Mouse (Mus musculus): Measurements from ENCODE around the gene Ctnna3. TPM values are rescaled to one million over a fixed set of nuclear protein-coding genes. Genes with fewer than 3 reads are reported as not detected.

Gene Ctnna3
- polyA plus RNA-seq, 1 experiment from 2014 or later: 0.42 TPM

GRCm38 (mm10) chr10:64571311-64571710 is 1141.4 kb downstream of the Ctnna3 start:
- 88% methylated on average over 3 of the region's 3 CpGs for WGBS
- Histone ChIP-seq H3K9me3 (ENCODE audit: control insufficient read depth, low read length) (no peaks in the 10 kb centered on the region), H3K27me3 (ENCODE audit: control insufficient read depth, insufficient read depth, low read length) (no peaks in the 10 kb centered on the region), H3K36me3 (ENCODE audit: control insufficient read depth, insufficient read depth, low read length) (no peaks in the 10 kb centered on the region), H3K27ac (ENCODE audit: low read depth, low read length) (no peak overlapping the region), H3K4me3 (ENCODE audit: low read depth, low read length) (no peak overlapping the region), H3K9ac (ENCODE audit: low read depth, low read length) (no peak overlapping the region), H3K4me1 (replicated peaks; ENCODE audit: control insufficient read depth, insufficient read depth, low read length) (no peaks in the 10 kb centered on the region), H3K4me2 (replicated peaks; ENCODE audit: low read depth, low read length) (no peak overlapping the region)
- no peak for ATAC-seq (ENCODE audit: low FRiP score)
- no peak for DNase-seq (ENCODE audit: low spot score)

DNA sequence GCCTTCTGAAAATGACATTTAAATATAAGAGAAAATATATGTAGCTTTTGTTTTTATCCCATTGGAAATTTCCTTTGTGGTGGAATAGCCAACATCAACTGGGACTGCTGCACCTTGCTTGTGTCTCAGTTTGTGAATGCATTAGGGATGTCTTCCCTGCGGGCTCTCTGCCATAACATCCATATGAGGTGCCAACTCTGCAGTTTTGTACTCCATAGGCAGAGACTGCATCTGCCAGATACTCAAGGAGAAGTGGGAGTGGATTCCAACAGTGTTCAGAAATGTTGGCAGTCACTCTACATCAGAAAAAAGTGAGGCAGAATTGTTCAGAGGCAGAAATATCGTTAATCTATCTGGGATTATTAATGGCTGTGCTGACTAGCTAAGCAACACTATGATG is 1158.2 kb downstream of the Ctnna3 start:
- Histone ChIP-seq H3K9ac (ENCODE audit: low read depth, low read length) (no peak overlapping the region), H3K9me3 (ENCODE audit: control insufficient read depth, low read length) (no peaks in the 10 kb centered on the region), H3K4me3 (ENCODE audit: low read depth, low read length) (no peak overlapping the region), H3K27me3 (ENCODE audit: control insufficient read depth, insufficient read depth, low read length) (no peaks in the 10 kb centered on the region), H3K4me2 (replicated peaks; ENCODE audit: low read depth, low read length) (no peak overlapping the region), H3K36me3 (ENCODE audit: control insufficient read depth, insufficient read depth, low read length) (no peaks in the 10 kb centered on the region), H3K27ac (ENCODE audit: low read depth, low read length) (no peak overlapping the region), H3K4me1 (replicated peaks; ENCODE audit: control insufficient read depth, insufficient read depth, low read length) (no peaks in the 10 kb centered on the region)
- DNase-seq (ENCODE audit: low spot score) (no peak), ATAC-seq (ENCODE audit: low FRiP score) (no peak)
- WGBS: 81% methylated on average over 2 of the region's 2 CpGs

DNA sequence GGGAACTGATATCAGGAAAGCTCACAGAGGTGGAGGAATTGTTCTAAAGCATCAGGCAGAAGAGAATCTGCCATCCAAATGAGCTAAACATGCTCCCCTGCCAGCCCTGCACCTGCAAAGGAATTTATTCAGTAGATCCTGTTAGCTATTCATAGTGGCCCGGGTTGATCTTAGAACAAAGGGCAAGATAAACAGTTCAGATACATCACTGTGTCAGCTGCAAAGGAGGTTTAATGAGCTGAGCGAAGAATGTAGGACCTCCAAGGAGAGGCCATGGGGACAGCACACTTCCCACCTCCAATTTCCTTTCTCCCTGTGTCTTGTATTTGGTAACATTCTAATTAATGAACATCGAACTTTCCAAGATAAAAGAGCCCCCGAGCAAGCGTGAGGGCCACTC is 1206.9 kb downstream of the Ctnna3 start:
- H3K9ac ChIP-seq (ENCODE audit: low read depth, low read length): no peak overlapping the region
- DNase-seq (ENCODE audit: low spot score) (peak; percentile 4), ATAC-seq (ENCODE audit: low FRiP score) (peak; percentile 56; the same call in 1 of the 2 replicates)
- H3K27ac ChIP-seq (ENCODE audit: low read depth, low read length): no peak overlapping the region
- H3K36me3 ChIP-seq (ENCODE audit: control insufficient read depth, insufficient read depth, low read length): no peaks in the 10 kb centered on the region
- no peak overlapping the region for H3K4me2 ChIP-seq (replicated peaks; ENCODE audit: low read depth, low read length)
- no peaks in the 10 kb centered on the region for H3K27me3 ChIP-seq (ENCODE audit: control insufficient read depth, insufficient read depth, low read length)
- no peaks in the 10 kb centered on the region for H3K4me1 ChIP-seq (replicated peaks; ENCODE audit: control insufficient read depth, insufficient read depth, low read length)
- H3K4me3 ChIP-seq (ENCODE audit: low read depth, low read length): no peak overlapping the region
- 38% methylated on average over 5 of the region's 5 CpGs for WGBS
- H3K9me3 ChIP-seq (ENCODE audit: control insufficient read depth, low read length): no peaks in the 10 kb centered on the region

DNA sequence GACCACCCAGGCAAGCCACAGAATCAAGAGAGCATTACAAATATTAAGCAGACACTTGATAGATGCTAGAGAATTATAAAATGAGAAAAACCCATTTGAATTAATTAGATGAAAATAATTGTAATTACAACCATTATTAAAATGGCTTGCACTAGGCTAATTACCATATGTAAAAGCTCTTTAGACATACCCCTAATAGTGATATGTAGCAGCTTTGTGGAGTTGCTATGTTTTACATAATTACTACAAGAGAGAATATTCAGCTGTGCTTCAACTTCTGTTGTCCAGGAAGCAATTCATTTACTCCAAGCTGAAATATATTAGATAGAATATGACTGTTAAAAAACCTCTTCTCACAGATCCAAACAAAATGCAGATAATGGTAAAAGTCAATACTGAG is 1209.2 kb downstream of the Ctnna3 start:
- H3K27me3 ChIP-seq (ENCODE audit: control insufficient read depth, insufficient read depth, low read length): no peaks in the 10 kb centered on the region
- no peaks in the 10 kb centered on the region for H3K36me3 ChIP-seq (ENCODE audit: control insufficient read depth, insufficient read depth, low read length)
- H3K4me3 ChIP-seq (ENCODE audit: low read depth, low read length): no peak overlapping the region
- DNase-seq (ENCODE audit: low spot score) (no peak), ATAC-seq (ENCODE audit: low FRiP score) (no peak)
- H3K4me2 ChIP-seq (replicated peaks; ENCODE audit: low read depth, low read length): no peak overlapping the region
- H3K9ac ChIP-seq (ENCODE audit: low read depth, low read length): no peak overlapping the region
- H3K27ac ChIP-seq (ENCODE audit: low read depth, low read length): no peak overlapping the region
- H3K9me3 ChIP-seq (ENCODE audit: control insufficient read depth, low read length): no peaks in the 10 kb centered on the region
- H3K4me1 ChIP-seq (replicated peaks; ENCODE audit: control insufficient read depth, insufficient read depth, low read length): no peaks in the 10 kb centered on the region

GRCm38 (mm10) chr10:64641093-64641492 is 1211.2 kb downstream of the Ctnna3 start:
- Histone ChIP-seq H3K27ac (ENCODE audit: low read depth, low read length) (no peak overlapping the region), H3K4me3 (ENCODE audit: low read depth, low read length) (no peak overlapping the region), H3K36me3 (ENCODE audit: control insufficient read depth, insufficient read depth, low read length) (no peaks in the 10 kb centered on the region), H3K9ac (ENCODE audit: low read depth, low read length) (no peak overlapping the region), H3K27me3 (ENCODE audit: control insufficient read depth, insufficient read depth, low read length) (no peaks in the 10 kb centered on the region), H3K4me1 (replicated peaks; ENCODE audit: control insufficient read depth, insufficient read depth, low read length) (no peaks in the 10 kb centered on the region), H3K4me2 (replicated peaks; ENCODE audit: low read depth, low read length) (no peak overlapping the region), H3K9me3 (ENCODE audit: control insufficient read depth, low read length) (no peaks in the 10 kb centered on the region)
- DNase-seq (ENCODE audit: low spot score) (no peak), ATAC-seq (ENCODE audit: low FRiP score) (no peak)
- 81% methylated on average over 4 of the region's 4 CpGs for WGBS

DNA sequence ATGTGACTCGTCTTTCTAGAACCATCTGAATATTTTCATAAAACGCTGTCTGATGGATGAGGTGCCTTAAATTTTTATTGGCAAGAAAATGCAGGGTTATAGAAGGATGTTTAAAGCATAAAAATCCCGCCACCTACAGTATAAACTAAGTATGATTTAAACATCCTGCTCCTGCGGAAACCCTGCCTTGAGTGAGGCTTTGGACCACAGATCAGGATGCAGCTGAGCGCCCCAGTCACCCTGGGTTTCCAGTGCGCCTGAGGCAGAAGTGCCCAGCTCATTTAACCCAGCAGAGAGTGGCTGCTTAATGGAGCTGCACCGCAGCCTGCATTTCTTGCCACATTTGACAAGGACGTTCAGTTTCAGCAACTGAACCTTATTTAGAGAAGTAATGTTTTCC is 1211.7 kb downstream of the Ctnna3 start:
- H3K27me3 ChIP-seq (ENCODE audit: control insufficient read depth, insufficient read depth, low read length): no peaks in the 10 kb centered on the region
- H3K27ac ChIP-seq (ENCODE audit: low read depth, low read length): no peak overlapping the region
- no peaks in the 10 kb centered on the region for H3K9me3 ChIP-seq (ENCODE audit: control insufficient read depth, low read length)
- ATAC-seq (ENCODE audit: low FRiP score) (no peak), DNase-seq (ENCODE audit: low spot score) (peak; percentile 10)
- no peak overlapping the region for H3K4me2 ChIP-seq (replicated peaks; ENCODE audit: low read depth, low read length)
- no peak overlapping the region for H3K4me3 ChIP-seq (ENCODE audit: low read depth, low read length)
- WGBS: 71% methylated on average over 8 of the region's 8 CpGs
- H3K4me1 ChIP-seq (replicated peaks; ENCODE audit: control insufficient read depth, insufficient read depth, low read length): no peaks in the 10 kb centered on the region
- H3K36me3 ChIP-seq (ENCODE audit: control insufficient read depth, insufficient read depth, low read length): no peaks in the 10 kb centered on the region
- no peak overlapping the region for H3K9ac ChIP-seq (ENCODE audit: low read depth, low read length)

DNA sequence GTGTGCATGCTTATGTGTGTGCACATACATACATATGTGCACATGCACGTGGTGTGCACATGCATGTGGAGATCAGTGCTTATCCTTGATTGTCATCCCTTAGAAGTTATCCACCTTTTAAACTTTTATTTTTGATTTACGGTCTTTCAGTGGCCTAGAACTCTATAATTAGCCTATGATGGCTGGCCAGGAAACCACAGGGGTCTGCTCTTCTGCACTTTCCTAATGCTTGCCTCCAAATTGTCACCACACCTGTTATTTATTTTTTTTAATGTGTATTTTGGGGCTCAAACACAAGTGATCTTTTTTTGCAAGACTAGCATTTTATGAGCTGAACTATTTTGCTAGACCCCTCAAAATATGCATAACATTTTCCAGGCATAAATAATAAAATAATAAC is 1214.1 kb downstream of the Ctnna3 start:
- Histone ChIP-seq H3K4me2 (replicated peaks; ENCODE audit: low read depth, low read length) (no peak overlapping the region), H3K9me3 (ENCODE audit: control insufficient read depth, low read length) (no peaks in the 10 kb centered on the region), H3K4me1 (replicated peaks; ENCODE audit: control insufficient read depth, insufficient read depth, low read length) (no peaks in the 10 kb centered on the region), H3K9ac (ENCODE audit: low read depth, low read length) (no peak overlapping the region), H3K4me3 (ENCODE audit: low read depth, low read length) (no peak overlapping the region), H3K27ac (ENCODE audit: low read depth, low read length) (no peak overlapping the region), H3K36me3 (ENCODE audit: control insufficient read depth, insufficient read depth, low read length) (no peaks in the 10 kb centered on the region), H3K27me3 (ENCODE audit: control insufficient read depth, insufficient read depth, low read length) (no peaks in the 10 kb centered on the region)
- ATAC-seq (ENCODE audit: low FRiP score): no peak
- WGBS: 91% methylated on average over 2 of the region's 2 CpGs
- no peak for DNase-seq (ENCODE audit: low spot score)

DNA sequence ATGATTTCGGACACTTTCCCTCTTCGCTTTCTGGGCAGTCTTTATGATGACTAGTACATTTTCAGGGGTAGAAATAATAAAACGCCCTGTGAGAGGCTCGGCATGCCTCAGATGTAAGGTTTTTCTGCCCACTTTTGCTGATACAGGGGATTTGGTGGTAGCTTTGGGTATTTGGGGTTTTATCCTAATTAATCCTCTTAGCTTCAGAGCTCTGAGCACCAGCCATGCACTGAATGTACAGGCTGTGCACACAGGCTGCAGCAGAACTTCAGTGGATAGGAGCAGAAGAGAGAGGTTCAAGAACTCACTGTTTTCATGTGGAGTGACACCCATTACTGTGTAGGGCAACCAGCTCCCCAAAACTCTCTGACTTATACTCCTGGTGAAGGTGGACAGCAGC is 1231.3 kb downstream of the Ctnna3 start:
- Histone ChIP-seq H3K4me1 (replicated peaks; ENCODE audit: control insufficient read depth, insufficient read depth, low read length) (no peaks in the 10 kb centered on the region), H3K27ac (ENCODE audit: low read depth, low read length) (no peak overlapping the region), H3K27me3 (ENCODE audit: control insufficient read depth, insufficient read depth, low read length) (no peaks in the 10 kb centered on the region), H3K4me3 (ENCODE audit: low read depth, low read length) (no peak overlapping the region), H3K36me3 (ENCODE audit: control insufficient read depth, insufficient read depth, low read length) (no peaks in the 10 kb centered on the region), H3K9me3 (ENCODE audit: control insufficient read depth, low read length) (no peaks in the 10 kb centered on the region), H3K4me2 (replicated peaks; ENCODE audit: low read depth, low read length) (no peak overlapping the region), H3K9ac (ENCODE audit: low read depth, low read length) (no peak overlapping the region)
- no peak for ATAC-seq (ENCODE audit: low FRiP score)
- DNase-seq (ENCODE audit: low spot score): no peak
- 89% methylated on average over 4 of the region's 4 CpGs for WGBS

GRCm38 (mm10) chr10:64671469-64671868 is 1241.6 kb downstream of the Ctnna3 start:
- DNase-seq (ENCODE audit: low spot score) (no peak), ATAC-seq (ENCODE audit: low FRiP score) (no peak)
- H3K27ac ChIP-seq (ENCODE audit: low read depth, low read length): no peak overlapping the region
- H3K4me1 ChIP-seq (replicated peaks; ENCODE audit: control insufficient read depth, insufficient read depth, low read length): no peaks in the 10 kb centered on the region
- no peak overlapping the region for H3K4me2 ChIP-seq (replicated peaks; ENCODE audit: low read depth, low read length)
- no peak overlapping the region for H3K9ac ChIP-seq (ENCODE audit: low read depth, low read length)
- no peaks in the 10 kb centered on the region for H3K36me3 ChIP-seq (ENCODE audit: control insufficient read depth, insufficient read depth, low read length)
- H3K27me3 ChIP-seq (ENCODE audit: control insufficient read depth, insufficient read depth, low read length): no peaks in the 10 kb centered on the region
- no peak overlapping the region for H3K4me3 ChIP-seq (ENCODE audit: low read depth, low read length)
- no peaks in the 10 kb centered on the region for H3K9me3 ChIP-seq (ENCODE audit: control insufficient read depth, low read length)
- WGBS: 81% methylated on average over 2 of the region's 2 CpGs
